Mouse (Mus musculus) frontal cortex, postnatal 14 days (tissue): ENCODE measurements around the gene Fbxo34.
"Not testable (repeated sequence)": the region's sequence is repeated elsewhere in the genome, so short reads cannot be mapped to it uniquely, and the experiment has no call there.

Experiments used
- DNase-seq, 2 experiments: peaks; one replicate each; pipeline ENCODE4 v3.0.0; 2022; ENCODE audit warnings: low spot score in 2 of 2

Gene Fbxo34

DNA sequence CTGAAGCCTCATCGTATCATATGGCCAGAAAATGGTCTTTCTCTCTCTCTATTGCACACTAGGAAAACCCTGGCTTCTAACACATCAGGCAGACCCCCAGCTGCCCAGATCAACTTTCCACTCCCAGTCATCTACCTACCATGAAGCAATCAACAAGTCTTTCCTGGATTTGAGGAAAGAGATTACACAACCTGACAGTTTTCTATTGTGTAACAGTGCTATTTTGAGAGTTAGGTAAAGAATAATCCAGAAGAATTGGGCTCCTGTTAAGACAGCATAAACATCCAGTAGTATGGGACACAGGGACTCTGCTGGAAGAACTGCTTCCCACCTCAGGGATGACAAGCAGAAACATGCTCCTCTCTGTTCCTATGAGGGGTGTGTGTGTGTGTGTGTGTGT lies 112.3 kb downstream of the Fbxo34 start:
- DNase-seq, result no peak

DNA sequence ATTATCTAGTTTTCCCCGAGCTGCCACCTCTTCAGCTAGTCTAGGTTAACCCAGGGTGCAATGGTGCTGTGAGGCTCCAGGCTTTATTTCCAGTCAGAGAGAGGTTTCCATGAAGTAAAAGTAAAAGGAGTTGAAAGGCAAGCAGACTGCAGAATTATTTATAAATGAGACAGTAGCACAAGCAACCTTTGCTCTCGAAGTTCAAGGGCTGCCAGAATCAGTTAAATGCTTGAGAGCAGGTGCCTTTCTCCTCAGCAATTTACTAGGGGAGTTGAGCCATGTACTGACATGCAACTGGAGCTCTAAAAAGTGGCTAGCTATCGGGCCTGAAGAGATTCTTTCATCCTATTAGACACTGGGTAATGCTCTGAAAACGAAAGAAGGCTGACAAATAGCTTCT lies 112.9 kb downstream of the Fbxo34 start:
- no peak for DNase-seq

GRCm38 (mm10) chr14:47567962-47568652 lies 117.9 kb downstream of the Fbxo34 start:
- DNase-seq, result peak; percentile 91 to 93

- not testable (repeated sequence) for DNase-seq
Measured at GRCm38 (mm10) chr14:47570549-47570948, 120.3 kb downstream of the Fbxo34 start, which contains the start of gene Atg14. Gene Atg14, minus strand, starts transcription at chr14:47570649.

DNA sequence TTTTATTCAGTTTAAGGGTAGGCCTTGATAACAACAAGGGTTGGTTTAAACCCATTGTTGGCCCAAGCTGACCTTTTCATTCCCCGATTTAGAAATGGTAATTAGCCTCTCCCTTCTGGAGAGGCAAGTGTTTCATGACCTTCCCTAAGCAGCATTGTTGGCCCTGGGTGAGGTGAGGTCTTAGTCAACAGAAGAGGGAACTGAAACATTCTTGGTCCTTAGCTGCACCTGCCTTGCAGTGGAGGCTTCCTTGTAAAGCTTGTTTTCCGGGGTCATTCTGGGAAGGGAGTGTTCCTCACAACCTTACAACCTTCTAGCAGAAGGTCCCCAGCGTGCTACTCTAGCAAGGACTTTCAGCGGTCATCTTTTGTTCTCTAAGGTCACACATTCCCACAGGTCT lies 122.5 kb downstream of the Fbxo34 start:
- no peak for DNase-seq

DNA sequence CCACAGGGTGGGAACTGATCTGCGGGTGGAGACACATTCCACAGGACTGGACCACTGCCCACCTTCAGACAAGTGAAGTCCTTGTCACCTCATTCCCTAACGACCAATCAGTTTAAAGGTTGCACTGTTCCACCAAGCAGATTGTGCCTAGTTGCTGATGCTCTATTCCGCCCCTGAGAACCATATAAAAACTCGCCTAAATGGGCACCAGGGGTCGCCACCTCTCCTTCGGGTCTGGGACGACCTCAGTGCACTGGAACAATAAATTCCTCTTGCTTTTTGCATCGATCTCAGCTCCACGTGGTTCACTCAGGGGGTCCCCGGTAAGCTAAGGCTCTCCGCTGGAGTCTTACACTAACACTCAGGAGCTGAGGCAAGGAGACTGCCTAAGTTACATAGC lies 124.5 kb downstream of the Fbxo34 start:
- DNase-seq, result no peak

DNA sequence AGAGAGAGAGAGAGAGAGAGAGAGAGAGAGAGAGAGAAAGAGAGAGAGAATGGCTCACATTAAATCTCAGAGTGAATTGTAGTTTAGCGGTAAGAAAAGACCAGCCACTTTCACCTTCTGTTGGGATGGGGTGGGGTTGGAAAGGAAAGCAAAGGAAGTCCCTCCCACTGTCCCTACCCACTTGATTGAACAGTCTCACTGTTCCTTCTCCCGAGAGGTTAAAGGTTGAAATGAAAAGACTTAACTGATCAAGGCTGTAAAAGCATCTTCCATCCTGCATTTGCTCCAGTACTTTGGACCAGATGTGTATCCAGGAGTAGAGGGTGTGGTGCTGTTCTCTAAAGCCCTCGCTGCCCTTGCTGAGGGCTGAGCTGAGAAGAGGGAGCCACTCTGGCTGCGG lies 126.5 kb downstream of the Fbxo34 start:
- DNase-seq, result no peak

DNA sequence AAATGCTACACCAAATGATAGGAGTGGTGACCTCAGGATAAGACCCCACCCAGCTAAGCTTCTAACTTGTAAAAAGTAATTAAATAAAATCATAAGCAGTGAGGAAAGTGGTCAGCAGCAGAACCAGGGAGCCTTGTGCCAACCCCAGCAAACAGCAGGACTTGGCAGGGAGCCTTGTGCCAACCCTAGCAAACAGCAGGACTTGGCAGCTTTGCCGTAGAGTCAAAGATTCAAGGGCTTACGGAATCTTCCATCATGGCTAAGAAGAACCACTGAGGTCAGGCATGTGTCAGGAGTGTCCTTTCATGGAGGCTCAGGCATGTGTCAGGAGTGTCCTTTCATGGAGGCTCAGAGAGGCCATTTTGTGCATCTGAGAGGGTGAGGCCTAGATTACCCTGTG lies 127.9 kb downstream of the Fbxo34 start:
- DNase-seq, result no peak

GRCm38 (mm10) chr14:47581280-47581679 lies 131.1 kb downstream of the Fbxo34 start:
- no peak for DNase-seq
